Mouse (Mus musculus) heart, embryonic 11.5 days (tissue): ENCODE results near the gene Crk. TPM values are rescaled to one million over a fixed set of nuclear protein-coding genes. Genes with fewer than 3 reads are reported as not detected.

ENCODE experiments used
- ATAC-seq: fragments of 200-750 bp; cut with Nextera tagmentation; replicated peaks from 2 replicates; pipeline ENCODE4 v1.8.0; 2017; ENCODE audit warnings: moderate library complexity; ENCODE audit not compliant: insufficient number of reproducible peaks, low FRiP score, low TSS enrichment
- H3K27ac ChIP-seq: fragments of 300-500 bp; sonication (generic); 2 replicates; pipeline ENCODE4 v1.5.1; 2014; ENCODE audit warnings: mild to moderate bottlenecking, low read depth, low read length
- H3K27me3 ChIP-seq: fragments of 300-500 bp; sonication (generic); 2 replicates; pipeline ENCODE4 v1.6.1; 2014; ENCODE audit warnings: mild to moderate bottlenecking, low read length, mixed read lengths; ENCODE audit not compliant: control insufficient read depth, insufficient read depth
- H3K36me3 ChIP-seq: fragments of 300-500 bp; sonication (generic); 2 replicates; pipeline ENCODE4 v1.6.1; 2014; ENCODE audit warnings: mild to moderate bottlenecking, low read length, moderate library complexity, mixed read lengths; ENCODE audit not compliant: control insufficient read depth, insufficient read depth
- H3K4me1 ChIP-seq: fragments of 300-500 bp; sonication (generic); 2 replicates; pipeline ENCODE4 v1.6.1; 2014; ENCODE audit warnings: low read length; ENCODE audit not compliant: control insufficient read depth, insufficient read depth
- H3K4me2 ChIP-seq: fragments of 300-500 bp; sonication (generic); 2 replicates; pipeline ENCODE4 v1.6.1; 2014; ENCODE audit warnings: mild to moderate bottlenecking, moderate library complexity
- H3K4me3 ChIP-seq: fragments of 300-500 bp; sonication (generic); 2 replicates; pipeline ENCODE4 v1.5.1; 2014; ENCODE audit warnings: low read depth, low read length
- H3K9ac ChIP-seq: fragments of 300-500 bp; sonication (generic); 2 replicates; pipeline ENCODE4 v1.6.1; 2014; ENCODE audit warnings: mild to moderate bottlenecking, low read depth, low read length, moderate library complexity
- H3K9me3 ChIP-seq: fragments of 300-500 bp; sonication (generic); replicated peaks from 2 replicates; pipeline ENCODE4 v1.6.1; 2016; ENCODE audit warnings: low read length; ENCODE audit not compliant: control insufficient read depth
- WGBS: fragments of 180-500 bp; shearing (Covaris S2); extraction: QIAGEN DNeasy Blood & Tissue Kit; methylation state at CpG from one replicate; pipeline ENCODE4 v1.1.7; 2014; ENCODE audit not compliant: insufficient replicate concordance; 5-methylcytosine and 5-hydroxymethylcytosine counted together
- polyA plus RNA-seq: library from polyadenylated mRNA; unstranded; fragments of >200 nt; fragmentation: Nextera tagmentation; extraction: Ambion mirVana; gene quantifications from 2 replicates; pipeline ENCODE4 v1.2.1, GENCODE M21; 2014

Gene Crk
- polyA plus RNA-seq, 1 experiment from 2014 or later: 90.3 TPM

GRCm38 (mm10) chr11:75660081-75660590 lies 18.9 kb upstream of the Crk start:
- peaks cover 39% of the 10 kb centered on the region for H3K36me3 ChIP-seq
- H3K4me1 ChIP-seq: peaks cover 17% of the 10 kb centered on the region
- H3K4me2 ChIP-seq: no peak overlapping the region
- ATAC-seq: no peak
- WGBS: 93% methylated on average over 12 of the region's 12 CpGs
- H3K27ac ChIP-seq: no peak overlapping the region
- H3K9me3 ChIP-seq: no peaks in the 10 kb centered on the region
- no peak overlapping the region for H3K9ac ChIP-seq
- no peak overlapping the region for H3K4me3 ChIP-seq
- H3K27me3 ChIP-seq: no peaks in the 10 kb centered on the region

- no peak for ATAC-seq
Measured at GRCm38 (mm10) chr11:75660941-75661800, 17.9 kb upstream of the Crk start.

GRCm38 (mm10) chr11:75662131-75662530 lies 16.9 kb upstream of the Crk start:
- H3K4me1 ChIP-seq: peaks cover 3% of the 10 kb centered on the region
- H3K9ac ChIP-seq: no peak overlapping the region
- no peaks in the 10 kb centered on the region for H3K27me3 ChIP-seq
- H3K27ac ChIP-seq: no peak overlapping the region
- no peak for ATAC-seq
- peaks cover 56% of the 10 kb centered on the region for H3K36me3 ChIP-seq
- H3K4me3 ChIP-seq: no peak overlapping the region
- H3K9me3 ChIP-seq: no peaks in the 10 kb centered on the region
- H3K4me2 ChIP-seq: no peak overlapping the region
- WGBS: 93% methylated on average over 7 of the region's 7 CpGs

More at GRCm38 (mm10) chr11:75660941-75661800, 17.9 kb upstream of the Crk start:
- H3K36me3 ChIP-seq: peaks cover 48% of the 10 kb centered on the region
- no peak overlapping the region for H3K9ac ChIP-seq
- H3K4me3 ChIP-seq: no peak overlapping the region
- no peaks in the 10 kb centered on the region for H3K27me3 ChIP-seq
- H3K4me1 ChIP-seq: peaks cover 13% of the 10 kb centered on the region
- H3K4me2 ChIP-seq: no peak overlapping the region
- 90% methylated on average over 21 of the region's 21 CpGs for WGBS
- no peak overlapping the region for H3K27ac ChIP-seq
- no peaks in the 10 kb centered on the region for H3K9me3 ChIP-seq

GRCm38 (mm10) chr11:75666296-75666695 lies 12.8 kb upstream of the Crk start:
- Histone ChIP-seq H3K4me2 (no peak overlapping the region), H3K4me1 (no peaks in the 10 kb centered on the region), H3K4me3 (no peak overlapping the region), H3K27me3 (no peaks in the 10 kb centered on the region), H3K9me3 (no peaks in the 10 kb centered on the region), H3K36me3 (peaks cover 66% of the 10 kb centered on the region), H3K27ac (no peak overlapping the region), H3K9ac (no peak overlapping the region)
- ATAC-seq: no peak
- WGBS: 91% methylated on average over 6 of the region's 6 CpGs

- Histone ChIP-seq H3K4me2 (no peak overlapping the region), H3K27me3 (no peaks in the 10 kb centered on the region), H3K9me3 (no peaks in the 10 kb centered on the region), H3K4me1 (no peaks in the 10 kb centered on the region), H3K9ac (no peak overlapping the region), H3K36me3 (peaks cover 64% of the 10 kb centered on the region), H3K4me3 (no peak overlapping the region), H3K27ac (no peak overlapping the region)
- ATAC-seq: no peak
- WGBS: 90% methylated on average over 3 of the region's 3 CpGs
Measured at GRCm38 (mm10) chr11:75668621-75669020, 10.4 kb upstream of the Crk start.

- no peak overlapping the region for H3K4me2 ChIP-seq
- H3K4me1 ChIP-seq: no peaks in the 10 kb centered on the region
- no peak overlapping the region for H3K27ac ChIP-seq
- H3K4me3 ChIP-seq: no peak overlapping the region
- ATAC-seq: no peak
- WGBS: 88% methylated on average over 11 of the region's 11 CpGs
- H3K27me3 ChIP-seq: no peaks in the 10 kb centered on the region
- H3K9ac ChIP-seq: no peak overlapping the region
- peaks cover 67% of the 10 kb centered on the region for H3K36me3 ChIP-seq
- no peaks in the 10 kb centered on the region for H3K9me3 ChIP-seq
Measured at GRCm38 (mm10) chr11:75669176-75669852, 9.7 kb upstream of the Crk start.

- Histone ChIP-seq H3K4me1 (no peaks in the 10 kb centered on the region), H3K36me3 (peaks cover 64% of the 10 kb centered on the region), H3K27me3 (no peaks in the 10 kb centered on the region), H3K4me2 (no peak overlapping the region), H3K9me3 (no peaks in the 10 kb centered on the region), H3K27ac (no peak overlapping the region), H3K9ac (no peak overlapping the region), H3K4me3 (no peak overlapping the region)
- ATAC-seq: no peak
- WGBS: 90% methylated on average over 12 of the region's 12 CpGs
Measured at GRCm38 (mm10) chr11:75669853-75670200, 9.2 kb upstream of the Crk start.

- Histone ChIP-seq H3K27me3 (no peaks in the 10 kb centered on the region), H3K4me2 (no peak overlapping the region), H3K9me3 (no peaks in the 10 kb centered on the region), H3K36me3 (peaks cover 50% of the 10 kb centered on the region), H3K4me3 (no peak overlapping the region), H3K4me1 (no peaks in the 10 kb centered on the region), H3K27ac (no peak overlapping the region), H3K9ac (no peak overlapping the region)
- ATAC-seq: no peak
- 87% methylated on average over 22 of the region's 22 CpGs for WGBS
Measured at GRCm38 (mm10) chr11:75671426-75672180, 7.5 kb upstream of the Crk start.
